Mouse (Mus musculus): ENCODE data around the gene Gm10065.

DNA sequence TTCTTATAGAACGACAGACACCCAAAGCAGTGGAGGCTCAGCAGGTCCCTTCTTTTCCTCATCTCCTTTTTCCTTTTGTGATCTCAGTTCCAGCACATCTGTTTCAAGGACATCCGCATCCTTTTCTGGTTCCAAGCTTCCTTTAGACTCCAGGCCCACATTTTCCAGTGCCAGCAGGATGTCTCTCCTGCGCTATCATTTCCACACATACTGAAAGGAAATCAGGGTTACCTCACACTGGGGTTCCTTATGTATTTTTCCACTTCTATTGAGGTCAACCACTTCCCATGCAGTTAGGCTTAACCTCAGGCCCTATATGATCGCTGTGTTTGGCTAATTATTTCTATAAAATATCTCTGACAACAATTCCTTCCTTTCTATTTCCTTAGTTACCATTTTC, 43.8 kb downstream of the Gm10065 start:
- TF ChIP-seq POLR2AphosphoS5 (IDR thresholded peaks at IDR 0.05; ENCODE audit: borderline replicate concordance, low read depth, low read length) (no peak), POLR2A (IDR thresholded peaks at IDR 0.05; ENCODE audit: control insufficient read depth in 1 of 2, insufficient read depth in 1 of 2, low read depth in 1 of 2, low read length in 2 of 2, poor library complexity in 1 of 2) (no peak), RAD21 (IDR thresholded peaks at IDR 0.05; ENCODE audit: low read depth, low read length) (no peak), MAZ (IDR thresholded peaks at IDR 0.05; ENCODE audit: low read depth, low read length) (no peak), USF1 (IDR thresholded peaks at IDR 0.05; ENCODE audit: low read depth, low read length) (no peak), BHLHE40 (IDR thresholded peaks at IDR 0.05; ENCODE audit: borderline replicate concordance, low read depth, low read length) (no peak), HCFC1 (IDR thresholded peaks at IDR 0.05; ENCODE audit: low read depth, low read length) (no peak), EP300 (IDR thresholded peaks at IDR 0.05; ENCODE audit: low read depth in 1 of 2, low read length in 2 of 2) (no peak)

Measured in MEL (cell line).